Mouse (Mus musculus): ENCODE results near the gene Fam229a.
"Not testable (repeated sequence)": the region's sequence is repeated elsewhere in the genome, so short reads cannot be mapped to it uniquely, and the experiment has no call there.

Gene Fam229a

GRCm38 (mm10) chr4:129528901-129529300 lies 37.9 kb downstream of the Fam229a start:
- not testable (repeated sequence) for DNase-seq

- DNase-seq = no peak
Measured at GRCm38 (mm10) chr4:129540012-129540411, 49.0 kb downstream of the Fam229a start.
